Mouse (Mus musculus): ENCODE data around the gene Vmn1r26.
"Not testable (repeated sequence)": the region's sequence is repeated elsewhere in the genome, so short reads cannot be mapped to it uniquely, and the experiment has no call there.

Vmn1r26 gene

GRCm38 (mm10) chr6:58015059-58015458, at the start of gene Vmn1r26:
TSS of gene Vmn1r26 (minus strand) at chr6:58015159.
- no peak for DNase-seq

GRCm38 (mm10) chr6:58044025-58044424, 29.1 kb upstream of the Vmn1r26 start:
- DNase-seq: no peak

- not testable (repeated sequence) for DNase-seq
Measured at GRCm38 (mm10) chr6:58017478-58017877, 2.5 kb upstream of the Vmn1r26 start.

GRCm38 (mm10) chr6:57980710-57981109, 34.2 kb downstream of the Vmn1r26 start, which contains the start of gene Vmn1r25:
TSS of gene Vmn1r25 (minus strand) at chr6:57980810.
- no peak for DNase-seq

GRCm38 (mm10) chr6:57961403-57961802, 53.6 kb downstream of the Vmn1r26 start, which contains the start of gene Vmn1r24:
TSS of gene Vmn1r24 (minus strand) at chr6:57961503.
- not testable (repeated sequence) for DNase-seq
